Mouse (Mus musculus) embryo, embryonic 10 days (tissue): ENCODE measurements around the gene Hnrnpr.
A peak's percentile ranks its signal among the peaks of the same experiment; 100 is the strongest.

Experiments
- DNase-seq: peaks from one replicate; pipeline ENCODE4 v3.0.0-alpha.2; 2015; ENCODE audit warnings: low spot score

Hnrnpr gene

GRCm38 (mm10) chr4:136308355-136308754 is 2.4 kb upstream of the Hnrnpr start:
- DNase-seq, result peak; percentile 12

DNA sequence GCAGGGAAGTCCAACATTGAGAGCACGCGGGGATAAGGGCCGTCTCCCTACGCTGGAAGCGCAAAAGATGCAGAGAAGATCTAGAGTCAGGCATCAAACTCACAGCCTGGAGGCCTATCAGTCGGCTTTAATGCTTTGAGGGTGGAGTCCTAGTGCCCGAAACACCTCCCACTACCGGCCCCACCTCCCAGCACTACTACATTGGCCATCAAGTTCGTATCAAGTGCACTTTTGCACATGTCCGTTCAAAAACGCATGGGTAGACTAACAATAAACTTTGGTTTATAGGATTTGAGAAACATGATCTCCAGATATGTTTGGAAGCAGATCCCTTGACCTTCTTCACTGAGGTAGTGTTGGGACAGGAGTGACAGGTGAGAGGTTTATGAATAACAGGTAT is 962 bp upstream of the Hnrnpr start:
- peak; percentile 82 for DNase-seq

GRCm38 (mm10) chr4:136311042-136311999 is 579 bp downstream of the Hnrnpr start:
- peak; percentile 65 for DNase-seq

DNA sequence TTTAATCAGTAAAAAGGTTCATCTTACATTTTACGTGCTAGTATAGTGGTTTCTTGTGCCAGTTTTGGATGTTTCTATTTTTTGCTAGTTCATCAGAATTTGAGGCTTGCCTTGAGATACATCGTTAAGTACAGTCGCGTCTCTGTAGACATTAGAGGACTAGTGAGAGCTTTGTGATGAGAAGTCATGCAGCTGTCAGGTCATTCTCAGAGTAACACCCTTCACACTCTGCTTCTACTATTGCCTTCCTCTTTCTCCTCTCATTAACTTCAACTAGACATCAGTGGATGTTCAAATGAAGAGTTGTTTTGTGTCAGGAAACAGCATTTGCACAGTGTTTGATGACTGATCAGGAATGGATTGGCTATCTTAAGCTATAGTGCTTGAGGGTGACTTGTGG is 1.9 kb downstream of the Hnrnpr start:
- peak; percentile 11 for DNase-seq

DNA sequence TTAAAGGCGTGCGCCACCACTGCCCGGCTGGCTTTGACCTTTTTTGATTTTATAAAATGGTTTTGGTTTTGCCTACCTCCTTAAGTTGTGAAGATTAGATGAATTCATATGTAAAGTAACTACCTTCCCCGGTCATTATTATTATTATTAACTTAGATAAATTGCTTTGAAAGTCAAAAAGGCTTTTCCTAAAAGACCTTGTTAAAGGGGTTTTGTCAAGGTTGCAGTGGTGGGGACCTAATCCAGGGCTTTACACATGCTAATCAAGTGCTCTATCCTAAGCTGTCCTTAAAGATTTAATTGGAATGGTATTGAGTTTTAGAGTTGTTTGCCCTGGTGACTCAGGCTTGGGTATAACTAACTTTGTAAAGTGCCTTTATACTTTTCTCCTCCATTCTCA is 6.9 kb downstream of the Hnrnpr start:
- DNase-seq, result no peak

DNA sequence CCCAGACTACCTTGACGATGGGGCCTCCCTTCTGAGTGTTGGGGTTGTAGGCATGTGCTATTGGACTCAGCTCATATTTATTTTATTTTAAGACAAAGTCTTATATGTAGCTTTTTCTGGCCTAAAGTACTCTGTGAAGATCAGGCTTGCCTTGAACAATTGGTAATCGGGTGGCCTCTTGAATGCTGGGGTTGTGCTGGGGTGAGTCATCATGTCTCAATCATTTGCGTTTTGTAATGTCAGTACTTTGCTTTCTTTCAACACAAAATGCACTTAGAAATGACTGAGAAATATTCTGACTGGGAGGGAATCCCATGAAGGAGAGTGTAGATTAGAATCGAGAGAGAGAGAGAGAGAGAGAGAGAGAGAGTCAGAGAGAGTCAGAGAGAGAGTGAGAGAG is 9.3 kb downstream of the Hnrnpr start:
- DNase-seq, result no peak

- DNase-seq, result no peak
These were observed 13.5 kb downstream of the Hnrnpr start for GRCm38 (mm10) chr4:136324226-136324625.

DNA sequence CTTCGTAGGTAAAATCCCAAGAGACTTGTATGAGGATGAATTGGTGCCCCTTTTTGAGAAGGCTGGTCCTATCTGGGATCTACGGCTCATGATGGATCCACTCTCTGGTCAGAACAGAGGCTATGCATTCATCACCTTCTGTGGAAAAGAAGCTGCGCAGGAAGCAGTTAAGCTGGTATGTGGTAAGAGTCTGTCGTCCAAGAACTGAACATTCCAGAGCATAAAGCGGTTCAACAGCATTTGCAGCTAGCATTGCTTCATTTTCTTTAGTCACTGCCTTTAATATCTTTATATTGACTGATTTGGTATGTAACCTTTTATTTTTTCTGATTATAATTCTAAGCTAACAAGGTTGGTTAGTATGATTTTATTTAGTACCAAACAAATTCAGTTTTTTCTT is 16.5 kb downstream of the Hnrnpr start:
- no peak for DNase-seq

DNA sequence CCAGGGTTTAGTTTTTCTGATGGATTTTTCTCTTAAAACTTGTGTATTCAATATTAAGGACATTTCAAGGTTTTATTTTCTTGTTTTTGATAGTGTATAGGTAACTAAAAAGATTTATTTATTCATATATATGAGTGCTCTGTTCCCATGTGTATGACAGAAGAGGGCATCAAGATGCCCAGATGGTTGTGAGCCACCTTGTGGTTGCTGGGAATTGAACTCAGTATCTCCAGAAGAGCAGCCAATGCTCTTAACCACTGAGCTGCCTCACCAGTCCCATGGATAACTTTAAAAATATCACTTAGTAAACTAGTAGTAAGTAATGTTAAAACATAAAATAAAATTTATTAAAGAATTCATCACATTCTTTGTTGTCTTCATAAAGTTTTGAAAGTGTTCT is 17.4 kb downstream of the Hnrnpr start:
- DNase-seq, result no peak

GRCm38 (mm10) chr4:136331709-136332108 is 21.0 kb downstream of the Hnrnpr start:
- DNase-seq, result no peak

GRCm38 (mm10) chr4:136333191-136333590 is 22.4 kb downstream of the Hnrnpr start:
- no peak for DNase-seq

GRCm38 (mm10) chr4:136335065-136335464 is 24.3 kb downstream of the Hnrnpr start:
- DNase-seq, result no peak

GRCm38 (mm10) chr4:136337129-136337528 is 26.4 kb downstream of the Hnrnpr start:
- DNase-seq, result no peak

- no peak for DNase-seq
These were observed 38.9 kb downstream of the Hnrnpr start for GRCm38 (mm10) chr4:136349616-136350015.

DNA sequence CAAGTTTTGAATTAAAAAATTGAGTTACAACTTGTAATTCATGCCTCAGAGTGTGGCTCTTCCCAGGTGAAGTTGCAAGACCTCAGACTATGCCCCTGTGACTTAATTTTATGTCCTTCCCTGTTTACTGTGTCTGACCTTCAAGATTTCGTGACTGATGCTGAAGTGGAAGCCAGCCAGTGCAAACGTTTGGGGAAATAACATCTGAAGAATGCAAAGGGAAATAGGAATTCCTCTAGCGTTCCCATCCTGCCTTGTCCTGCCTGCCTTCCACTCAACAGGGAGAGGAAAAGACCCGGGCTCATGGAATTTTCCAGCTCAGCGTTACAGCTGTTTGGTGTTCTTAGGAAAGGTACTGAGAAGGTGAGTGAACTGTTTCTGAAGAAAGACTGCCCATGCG is 46.3 kb downstream of the Hnrnpr start:
- DNase-seq, result no peak

GRCm38 (mm10) chr4:136357429-136357828 is 46.7 kb downstream of the Hnrnpr start:
- DNase-seq, result no peak

GRCm38 (mm10) chr4:136367856-136368255 is 57.1 kb downstream of the Hnrnpr start:
- no peak for DNase-seq

DNA sequence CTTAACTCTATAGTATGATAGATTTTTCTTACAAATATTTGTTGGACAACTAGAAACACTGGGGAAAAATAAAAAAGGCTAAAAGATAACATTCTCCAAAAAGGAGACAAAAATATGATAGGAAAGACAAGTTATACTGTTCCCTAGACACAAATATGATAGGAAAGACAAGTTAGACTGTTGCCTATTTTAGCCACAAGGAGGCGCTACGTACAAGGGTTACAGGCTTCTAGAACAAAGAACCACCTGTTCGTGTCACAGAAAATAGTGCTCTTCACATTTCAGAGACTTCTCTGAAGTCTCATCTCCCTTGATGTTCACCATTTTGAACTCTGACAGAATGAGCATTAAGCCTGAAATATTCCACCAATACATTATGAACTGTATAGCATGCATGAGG is 59.0 kb downstream of the Hnrnpr start:
- DNase-seq, result peak; percentile 89

GRCm38 (mm10) chr4:136373494-136374181 is 62.9 kb downstream of the Hnrnpr start:
- no peak for DNase-seq

GRCm38 (mm10) chr4:136377001-136377400 is 66.3 kb downstream of the Hnrnpr start:
- DNase-seq, result no peak

- no peak for DNase-seq
These were observed 72.3 kb downstream of the Hnrnpr start for GRCm38 (mm10) chr4:136383052-136383451.

GRCm38 (mm10) chr4:136383839-136384238 is 73.1 kb downstream of the Hnrnpr start:
- no peak for DNase-seq

DNA sequence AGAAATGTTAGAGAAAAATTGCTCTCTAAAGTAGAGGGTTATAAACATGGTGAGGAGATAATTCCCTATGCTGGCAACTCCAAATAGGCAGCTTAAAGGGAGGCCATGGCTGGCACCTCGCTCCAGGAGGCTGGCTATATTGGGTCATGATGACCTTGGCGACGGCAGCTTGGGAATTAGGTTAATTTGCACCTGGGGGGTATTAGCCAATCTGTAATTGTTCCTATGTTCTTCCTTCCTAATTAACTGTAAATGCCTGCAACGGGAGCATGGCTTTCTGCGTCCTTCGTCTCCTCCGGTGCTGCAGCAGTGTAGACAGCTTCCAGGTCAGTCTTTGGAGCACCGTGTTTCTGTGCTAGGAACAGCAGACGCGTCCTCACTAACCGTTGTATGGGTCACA is 76.5 kb downstream of the Hnrnpr start:
- DNase-seq, result no peak
